Mouse (Mus musculus): ENCODE measurements at regions not wholly inside any gene's neighbourhood (a gene's known extent, or its start where the extent isn't known, plus 50 kb on each side); places are given as distances from the start of the nearest gene placed in this dataset.

- no peak overlapping the region for H3K27ac ChIP-seq (replicated peaks)
- no peaks in the 10 kb centered on the region for H3K4me1 ChIP-seq
- H3K27me3 ChIP-seq (replicated peaks) = no peaks in the 10 kb centered on the region
- no peak overlapping the region for H3K4me3 ChIP-seq
- H3K36me3 ChIP-seq = no peaks in the 10 kb centered on the region
- 75% methylated on average over 7 of the region's 7 CpGs for WGBS
- H3K9me3 ChIP-seq = no peaks in the 10 kb centered on the region
- ATAC-seq (ENCODE audit: extremely low read depth, insufficient number of reproducible peaks, low FRiP score, low TSS enrichment) = no peak
- H3K9ac ChIP-seq = no peak overlapping the region
- H3K4me2 ChIP-seq = no peak overlapping the region
Measured at GRCm38 (mm10) chr13:31191344-31192139, 217.5 kb downstream of the Gm5447 start.

DNA sequence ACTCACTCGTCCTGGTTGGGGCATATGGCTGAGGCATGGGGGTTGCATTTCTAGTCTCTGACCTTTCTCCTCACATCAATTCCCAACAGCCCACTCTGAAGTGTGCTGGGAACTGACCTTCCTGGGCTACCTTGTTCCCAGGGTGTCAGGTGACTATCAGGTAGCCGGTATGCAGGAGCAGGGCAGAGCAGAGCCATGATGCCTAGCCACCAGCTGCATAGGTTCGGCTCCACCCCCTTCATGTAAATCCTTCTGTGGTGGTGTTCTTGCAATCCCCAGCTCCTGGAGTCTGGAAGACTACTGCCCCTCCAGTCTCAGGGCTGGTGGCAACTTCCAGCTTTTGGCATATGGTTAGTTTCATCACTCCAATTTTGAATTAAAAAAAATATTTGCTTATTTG, 221.0 kb downstream of the Gm5447 start:
- no peaks in the 10 kb centered on the region for H3K4me1 ChIP-seq
- no peak overlapping the region for H3K4me3 ChIP-seq
- H3K27me3 ChIP-seq (replicated peaks) = 0 out of 2 replicates have a peak, but pooled peaks cover 4% of the 10 kb centered on the region
- H3K4me2 ChIP-seq = no peak overlapping the region
- H3K27ac ChIP-seq (replicated peaks) = no peak overlapping the region
- H3K36me3 ChIP-seq = no peaks in the 10 kb centered on the region
- 48% methylated on average over 3 of the region's 3 CpGs for WGBS
- no peak for ATAC-seq (ENCODE audit: extremely low read depth, insufficient number of reproducible peaks, low FRiP score, low TSS enrichment)
- no peak overlapping the region for H3K9ac ChIP-seq
- H3K9me3 ChIP-seq = no peaks in the 10 kb centered on the region

DNA sequence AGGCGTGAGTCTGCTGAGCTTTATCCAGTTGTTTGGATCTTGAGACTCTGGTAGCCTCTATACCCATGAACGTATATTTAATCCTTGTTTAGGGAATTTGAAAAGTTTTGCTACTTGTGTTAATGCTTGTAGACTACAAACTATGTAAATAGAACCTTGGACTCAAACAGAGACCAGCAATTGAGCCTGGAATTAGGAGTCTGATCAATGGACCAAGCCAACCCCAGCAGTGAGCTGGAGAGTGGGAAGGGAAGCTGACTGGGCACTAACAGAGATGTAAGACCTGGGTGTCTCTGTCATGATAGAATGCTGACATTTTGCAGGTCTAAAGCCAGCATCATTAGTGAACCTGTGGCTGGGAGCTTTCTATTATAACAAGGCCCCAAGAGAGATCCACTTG, 222.5 kb downstream of the Gm5447 start:
- Histone ChIP-seq H3K4me2 (no peak overlapping the region), H3K36me3 (no peaks in the 10 kb centered on the region), H3K9ac (no peak overlapping the region), H3K27me3 (replicated peaks) (0 out of 2 replicates have a peak, but pooled peaks cover 4% of the 10 kb centered on the region), H3K27ac (replicated peaks) (no peak overlapping the region), H3K4me1 (no peaks in the 10 kb centered on the region), H3K4me3 (no peak overlapping the region), H3K9me3 (no peaks in the 10 kb centered on the region)
- 66% methylated on average over 2 of the region's 2 CpGs for WGBS
- ATAC-seq (ENCODE audit: extremely low read depth, insufficient number of reproducible peaks, low FRiP score, low TSS enrichment) = no peak

GRCm38 (mm10) chr13:31197593-31197992, 223.6 kb downstream of the Gm5447 start:
- Histone ChIP-seq H3K9me3 (no peaks in the 10 kb centered on the region), H3K4me2 (no peak overlapping the region), H3K36me3 (no peaks in the 10 kb centered on the region), H3K9ac (no peak overlapping the region), H3K4me1 (no peaks in the 10 kb centered on the region), H3K27ac (replicated peaks) (no peak overlapping the region), H3K4me3 (no peak overlapping the region), H3K27me3 (replicated peaks) (0 out of 2 replicates have a peak, but pooled peaks cover 4% of the 10 kb centered on the region)
- no peak for ATAC-seq (ENCODE audit: extremely low read depth, insufficient number of reproducible peaks, low FRiP score, low TSS enrichment)
- 50% methylated on average over 2 of the region's 2 CpGs for WGBS

DNA sequence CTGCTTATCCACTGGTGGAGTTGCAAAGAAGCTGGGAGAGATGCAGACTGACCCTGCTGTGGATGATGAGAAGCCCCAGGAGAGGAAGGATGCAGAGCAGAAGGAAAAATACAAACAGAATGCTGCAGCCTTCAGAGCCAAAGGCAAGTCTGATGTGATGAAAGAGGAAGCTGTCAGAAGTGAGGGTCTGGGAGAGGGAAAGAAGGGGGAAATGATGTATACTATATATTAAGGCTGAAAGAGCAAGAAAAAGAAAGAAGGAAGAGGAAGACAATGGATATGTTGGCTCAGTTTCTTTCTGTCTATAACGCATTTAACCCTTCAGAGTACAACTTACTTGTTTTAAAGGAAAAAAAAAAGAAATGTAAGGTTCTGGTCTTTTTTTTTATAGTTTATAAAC, 225.4 kb downstream of the Gm5447 start:
- no peak for ATAC-seq (ENCODE audit: extremely low read depth, insufficient number of reproducible peaks, low FRiP score, low TSS enrichment)
- Histone ChIP-seq H3K27ac (replicated peaks) (no peak overlapping the region), H3K36me3 (no peaks in the 10 kb centered on the region), H3K4me3 (no peak overlapping the region), H3K9ac (no peak overlapping the region), H3K4me1 (no peaks in the 10 kb centered on the region), H3K4me2 (no peak overlapping the region), H3K9me3 (no peaks in the 10 kb centered on the region), H3K27me3 (replicated peaks) (peaks cover 16% of the 10 kb centered on the region)
- WGBS = 77% methylated on average over 1 of the region's 1 CpGs

DNA sequence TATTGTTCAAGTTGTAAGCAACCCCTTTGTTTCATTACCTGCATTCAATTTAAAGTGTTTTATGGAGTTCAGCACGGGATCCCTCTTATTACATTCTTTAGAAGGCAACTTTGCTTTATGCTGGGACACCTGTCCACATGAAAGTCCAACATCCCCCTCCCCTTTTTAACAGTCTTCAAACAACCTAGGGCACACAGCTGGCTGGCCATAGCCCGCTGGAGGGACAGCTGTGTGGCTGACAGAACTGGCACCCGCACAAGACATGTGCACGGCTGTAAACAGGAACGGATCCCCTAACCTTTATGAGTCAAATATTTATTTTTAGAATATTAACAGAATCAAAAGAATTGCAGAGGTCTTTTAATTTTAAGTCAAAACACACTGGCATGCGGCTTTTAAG, 230.1 kb downstream of the Gm5447 start:
- 72% methylated on average over 6 of the region's 6 CpGs for WGBS
- H3K4me1 ChIP-seq = peaks cover 7% of the 10 kb centered on the region
- no peak overlapping the region for H3K4me2 ChIP-seq
- no peaks in the 10 kb centered on the region for H3K9me3 ChIP-seq
- H3K9ac ChIP-seq = no peak overlapping the region
- H3K4me3 ChIP-seq = no peak overlapping the region
- H3K36me3 ChIP-seq = no peaks in the 10 kb centered on the region
- peaks cover 39% of the 10 kb centered on the region for H3K27me3 ChIP-seq (replicated peaks)
- H3K27ac ChIP-seq (replicated peaks) = no peak overlapping the region
- ATAC-seq (ENCODE audit: extremely low read depth, insufficient number of reproducible peaks, low FRiP score, low TSS enrichment) = no peak

- H3K27me3 ChIP-seq (replicated peaks) = peaks cover 52% of the 10 kb centered on the region
- no peak overlapping the region for H3K27ac ChIP-seq (replicated peaks)
Measured at GRCm38 (mm10) chr13:31206381-31206780, 232.4 kb downstream of the Gm5447 start.

GRCm38 (mm10) chr13:31207709-31208108, 233.7 kb downstream of the Gm5447 start:
- no peak for ATAC-seq (ENCODE audit: extremely low read depth, insufficient number of reproducible peaks, low FRiP score, low TSS enrichment)
- WGBS = 25% methylated on average over 5 of the region's 5 CpGs

More at GRCm38 (mm10) chr13:31206381-31206780, 232.4 kb downstream of the Gm5447 start:
- ATAC-seq (ENCODE audit: extremely low read depth, insufficient number of reproducible peaks, low FRiP score, low TSS enrichment) = no peak
- Histone ChIP-seq H3K4me2 (no peak overlapping the region), H3K4me1 (peaks cover 10% of the 10 kb centered on the region), H3K36me3 (no peaks in the 10 kb centered on the region), H3K9me3 (no peaks in the 10 kb centered on the region), H3K4me3 (no peak overlapping the region), H3K9ac (no peak overlapping the region)
- WGBS = 64% methylated on average over 5 of the region's 5 CpGs

DNA sequence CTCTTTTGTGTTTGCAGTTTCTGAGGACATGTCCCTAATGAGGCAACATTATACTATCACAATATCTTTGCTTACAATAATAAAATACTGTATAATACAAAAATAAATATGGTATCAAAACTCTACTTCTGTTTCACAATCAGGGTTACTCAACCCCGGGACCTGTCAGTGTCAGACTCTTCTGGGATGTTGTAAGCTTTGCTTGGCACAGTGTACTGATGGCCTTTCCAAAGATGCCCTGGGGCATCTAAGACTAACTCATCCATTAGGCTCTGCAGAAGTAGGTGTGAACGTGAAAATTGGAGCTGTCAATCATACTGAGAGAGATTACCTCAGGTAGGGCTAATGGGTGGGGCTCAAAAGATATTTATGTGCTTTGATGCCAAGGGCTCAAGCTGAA, 249.0 kb downstream of the Gm5447 start:
- no peak for ATAC-seq (ENCODE audit: extremely low read depth, insufficient number of reproducible peaks, low FRiP score, low TSS enrichment)
- no peaks in the 10 kb centered on the region for H3K27me3 ChIP-seq (replicated peaks)
- H3K4me1 ChIP-seq = no peaks in the 10 kb centered on the region
- 70% methylated on average over 2 of the region's 2 CpGs for WGBS
- H3K36me3 ChIP-seq = no peaks in the 10 kb centered on the region
- H3K9me3 ChIP-seq = no peaks in the 10 kb centered on the region
- no peak overlapping the region for H3K4me3 ChIP-seq
- H3K4me2 ChIP-seq = no peak overlapping the region
- H3K9ac ChIP-seq = no peak overlapping the region
- no peak overlapping the region for H3K27ac ChIP-seq (replicated peaks)

More at GRCm38 (mm10) chr13:31207709-31208108, 233.7 kb downstream of the Gm5447 start:
- Histone ChIP-seq H3K4me3 (no peak overlapping the region), H3K4me2 (no peak overlapping the region), H3K9me3 (no peaks in the 10 kb centered on the region), H3K36me3 (no peaks in the 10 kb centered on the region), H3K4me1 (peaks cover 10% of the 10 kb centered on the region), H3K9ac (no peak overlapping the region), H3K27me3 (replicated peaks) (peaks cover 54% of the 10 kb centered on the region), H3K27ac (replicated peaks) (no peak overlapping the region)

DNA sequence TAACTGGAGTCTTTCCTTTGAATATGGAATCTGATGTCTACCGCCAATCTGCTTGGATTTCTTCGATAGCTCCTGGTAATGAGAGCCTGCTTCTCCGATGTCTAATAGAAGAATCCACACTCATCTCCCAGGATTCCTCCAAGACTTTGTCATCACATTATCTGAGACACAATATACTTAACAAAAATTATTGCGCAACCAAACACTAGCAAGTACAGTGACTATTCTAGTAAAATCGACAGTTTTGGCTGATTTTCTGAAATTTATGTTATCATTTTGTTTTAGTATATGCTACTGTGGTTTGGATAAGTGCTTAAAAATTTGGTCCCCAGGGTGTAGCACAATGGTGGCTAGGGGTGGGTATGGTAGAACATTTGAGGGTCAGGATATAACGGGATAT, 266.5 kb downstream of the Gm5447 start:
- 88% methylated on average over 6 of the region's 6 CpGs for whole genome bisulfite sequencing
- ATAC-seq (ENCODE audit: extremely low read depth, insufficient number of reproducible peaks, low FRiP score, low TSS enrichment) = no peak
- H3K9me3 ChIP-seq = no peaks in the 10 kb centered on the region
- no peak overlapping the region for H3K4me3 ChIP-seq
- no peak overlapping the region for H3K4me2 ChIP-seq
- no peaks in the 10 kb centered on the region for H3K36me3 ChIP-seq
- no peaks in the 10 kb centered on the region for H3K4me1 ChIP-seq
- no peaks in the 10 kb centered on the region for H3K27me3 ChIP-seq (replicated peaks)
- H3K27ac ChIP-seq (replicated peaks) = no peak overlapping the region
- no peak overlapping the region for H3K9ac ChIP-seq

DNA sequence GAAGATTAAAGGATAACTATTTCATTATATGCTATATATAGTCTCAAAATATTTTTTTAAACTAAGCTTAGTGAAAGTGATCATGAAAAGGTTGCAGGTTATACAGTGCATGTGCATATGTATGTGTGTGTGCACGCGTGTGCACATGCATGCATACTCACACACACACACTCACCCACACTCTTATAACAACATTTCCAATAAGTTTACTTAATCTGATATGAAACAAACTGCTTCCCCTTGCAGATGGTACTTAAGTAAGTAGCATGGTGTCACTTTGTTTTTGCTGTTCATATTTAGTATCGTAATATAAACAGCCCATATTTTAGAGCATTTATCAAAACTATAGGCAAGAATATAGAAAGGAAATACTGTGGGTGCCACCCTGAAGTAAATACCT, 275.0 kb downstream of the Gm5447 start:
- no peak for ATAC-seq (ENCODE audit: extremely low read depth, insufficient number of reproducible peaks, low FRiP score, low TSS enrichment)
- H3K4me1 ChIP-seq = no peaks in the 10 kb centered on the region
- H3K9me3 ChIP-seq = no peaks in the 10 kb centered on the region
- H3K27me3 ChIP-seq (replicated peaks) = no peaks in the 10 kb centered on the region
- H3K4me2 ChIP-seq = no peak overlapping the region
- 88% methylated on average over 3 of the region's 3 CpGs for WGBS
- no peak overlapping the region for H3K9ac ChIP-seq
- no peak overlapping the region for H3K4me3 ChIP-seq
- H3K36me3 ChIP-seq = no peaks in the 10 kb centered on the region
- no peak overlapping the region for H3K27ac ChIP-seq (replicated peaks)

DNA sequence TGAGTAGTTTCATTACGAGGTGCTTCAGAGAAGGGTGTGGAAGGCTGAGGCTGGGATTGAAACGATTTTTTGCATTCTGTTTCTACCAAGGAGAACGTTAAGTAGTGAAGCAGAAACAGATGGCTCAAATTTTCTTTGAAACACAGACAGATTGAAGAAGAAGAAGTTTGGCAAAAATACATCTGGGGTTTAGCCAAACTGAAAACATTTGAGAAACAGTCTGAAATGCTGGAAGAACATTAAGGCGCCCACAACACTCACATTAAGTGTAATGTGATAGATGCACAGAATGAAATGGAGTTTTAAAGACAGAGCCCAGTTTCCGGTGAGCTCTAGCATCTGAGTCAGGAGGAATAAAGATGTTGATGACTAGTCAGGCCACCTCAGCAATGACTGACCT, 275.5 kb downstream of the Gm5447 start:
- H3K4me3 ChIP-seq = no peak overlapping the region
- H3K27me3 ChIP-seq (replicated peaks) = no peaks in the 10 kb centered on the region
- no peaks in the 10 kb centered on the region for H3K36me3 ChIP-seq
- ATAC-seq (ENCODE audit: extremely low read depth, insufficient number of reproducible peaks, low FRiP score, low TSS enrichment) = no peak
- H3K27ac ChIP-seq (replicated peaks) = no peak overlapping the region
- H3K9me3 ChIP-seq = no peaks in the 10 kb centered on the region
- no peak overlapping the region for H3K4me2 ChIP-seq
- no peaks in the 10 kb centered on the region for H3K4me1 ChIP-seq
- H3K9ac ChIP-seq = no peak overlapping the region
- 60% methylated on average over 5 of the region's 5 CpGs for WGBS
